Mouse (Mus musculus) bone marrow macrophage, adult 2 months (primary cell): ENCODE measurements at regions not wholly inside any gene's neighbourhood (a gene's known extent, or its start where the extent isn't known, plus 50 kb on each side); places are given as distances from the start of the nearest gene placed in this dataset.

Source experiments
- CTCF ChIP-seq: IDR thresholded peaks from 2 replicates; pipeline ENCODE4 v1.5.1; 2012; ENCODE audit warnings: low read depth, mild to moderate bottlenecking, low read length, moderate library complexity
- POLR2A ChIP-seq: IDR thresholded peaks from 2 replicates; pipeline ENCODE4 v1.6.1; 2012; ENCODE audit warnings: mild to moderate bottlenecking, low read depth, low read length, borderline replicate concordance

GRCm38 (mm10) chr6:100387042-100387441, 99.8 kb upstream of the Rybp start:
- no peak for TF ChIP-seq POLR2A
- no peak for TF ChIP-seq CTCF
